Mouse (Mus musculus) midbrain, embryonic 14.5 days (tissue): Measurements from ENCODE around the gene Bloc1s4. TPM values are rescaled to one million over a fixed set of nuclear protein-coding genes. Genes with fewer than 3 reads are reported as not detected.

Source experiments
- ATAC-seq: fragments of 200-750 bp; cut with Nextera tagmentation; 2 replicates; pipeline ENCODE4 v1.8.0; 2017; ENCODE audit warnings: moderate number of reproducible peaks, moderate library complexity; ENCODE audit not compliant: low FRiP score, low TSS enrichment
- DNase-seq: peaks from one replicate; pipeline ENCODE4 v3.0.0-alpha.2; 2015
- H3K27ac ChIP-seq: fragments of 300-500 bp; sonication (generic); replicated peaks from 2 replicates; pipeline ENCODE4 v1.5.1; 2014; ENCODE audit warnings: mild to moderate bottlenecking, low read depth, low read length, moderate library complexity
- H3K27me3 ChIP-seq: fragments of 300-500 bp; sonication (generic); 2 replicates; pipeline ENCODE4 v1.6.1; 2014; ENCODE audit warnings: low read length, control low read depth, mixed read lengths; ENCODE audit not compliant: control insufficient read depth, insufficient read depth
- H3K36me3 ChIP-seq: fragments of 300-500 bp; sonication (generic); 2 replicates; pipeline ENCODE4 v1.6.1; 2014; ENCODE audit warnings: low read length, control low read depth; ENCODE audit not compliant: control insufficient read depth, insufficient read depth
- H3K4me1 ChIP-seq: fragments of 300-500 bp; sonication (generic); 2 replicates; pipeline ENCODE4 v1.6.1; 2014; ENCODE audit warnings: mild to moderate bottlenecking, antibody characterized with exemption, low read length, control low read depth; ENCODE audit not compliant: control insufficient read depth, insufficient read depth
- H3K4me2 ChIP-seq: fragments of 300-500 bp; sonication (generic); 2 replicates; pipeline ENCODE4 v1.6.1; 2014; ENCODE audit warnings: mild to moderate bottlenecking, low read length, moderate library complexity
- H3K4me3 ChIP-seq: fragments of 300-500 bp; sonication (generic); replicated peaks from 2 replicates; pipeline ENCODE4 v1.5.1; 2014; ENCODE audit warnings: low read depth, low read length
- H3K9ac ChIP-seq: fragments of 300-500 bp; sonication (generic); replicated peaks from 2 replicates; pipeline ENCODE4 v1.6.1; 2014; ENCODE audit warnings: mild to moderate bottlenecking, low read length, moderate library complexity
- H3K9me3 ChIP-seq: fragments of 300-500 bp; sonication (generic); 2 replicates; pipeline ENCODE4 v1.6.1; 2016; ENCODE audit warnings: low read length, control low read depth, mixed read lengths; ENCODE audit not compliant: control insufficient read depth
- WGBS: fragments of 180-500 bp; shearing (Covaris S2); extraction: QIAGEN DNeasy Blood & Tissue Kit; methylation state at CpG from one replicate; pipeline ENCODE4 v1.1.7; 2014; 5-methylcytosine and 5-hydroxymethylcytosine counted together
- polyA plus RNA-seq: library from polyadenylated mRNA; unstranded; fragments of >200 nt; fragmentation: Nextera tagmentation; extraction: Ambion mirVana; gene quantifications from 2 replicates; pipeline ENCODE4 v1.2.1, GENCODE M21; 2014

The Bloc1s4 gene
- polyA plus RNA-seq, 1 experiment from 2014 or later: 28.6 TPM

DNA sequence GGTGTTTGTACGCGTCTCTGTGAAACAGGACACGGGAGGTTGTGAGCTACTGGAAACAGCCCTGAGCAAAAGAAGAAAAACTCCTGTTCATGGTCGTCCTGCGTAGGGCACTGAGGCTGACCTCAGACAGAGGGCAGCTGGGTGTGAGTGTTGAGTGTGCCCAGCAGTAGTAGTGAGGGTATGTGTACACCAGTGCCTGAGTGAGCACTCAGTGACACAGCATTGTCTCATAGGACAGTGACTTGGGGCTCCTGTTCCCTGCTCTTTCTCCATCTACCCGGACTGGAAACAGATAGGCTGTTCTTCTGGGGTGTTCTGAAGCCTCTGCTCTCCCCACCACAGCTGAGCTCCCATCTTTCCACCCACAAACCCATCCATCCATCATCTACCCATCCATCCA, 13.3 kb downstream of the Bloc1s4 start:
- Histone ChIP-seq H3K4me2 (no peak overlapping the region), H3K27ac (no peak overlapping the region), H3K27me3 (no peaks in the 10 kb centered on the region), H3K4me3 (no peak overlapping the region), H3K9ac (no peak overlapping the region), H3K9me3 (no peaks in the 10 kb centered on the region), H3K4me1 (no peaks in the 10 kb centered on the region), H3K36me3 (no peaks in the 10 kb centered on the region)
- ATAC-seq (no peak), DNase-seq (no peak)
- 88% methylated on average over 6 of the region's 6 CpGs for WGBS

DNA sequence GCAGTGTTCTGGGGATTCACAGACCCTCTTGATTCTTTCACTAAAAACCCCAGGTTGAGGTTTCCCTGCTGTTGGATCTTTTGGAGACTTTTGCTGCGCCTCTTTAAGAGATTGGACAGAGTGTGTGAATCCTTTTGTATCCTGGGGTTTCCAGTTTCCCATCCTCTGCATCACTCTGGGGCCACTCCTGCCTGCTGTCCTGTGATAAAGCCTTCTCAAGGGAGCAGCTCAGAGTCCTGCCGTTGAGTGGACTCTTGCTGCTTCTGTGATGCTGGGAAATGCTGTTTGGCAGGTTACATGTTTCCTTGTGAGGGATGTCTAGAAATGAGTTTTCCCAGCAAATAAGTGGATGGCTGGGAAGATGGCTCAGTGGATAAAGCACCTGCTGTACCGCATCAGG, 15.0 kb downstream of the Bloc1s4 start:
- Histone ChIP-seq H3K4me1 (no peaks in the 10 kb centered on the region), H3K9ac (no peak overlapping the region), H3K4me3 (no peak overlapping the region), H3K27me3 (no peaks in the 10 kb centered on the region), H3K4me2 (no peak overlapping the region), H3K36me3 (no peaks in the 10 kb centered on the region), H3K27ac (no peak overlapping the region), H3K9me3 (no peaks in the 10 kb centered on the region)
- WGBS: 72% methylated on average over 3 of the region's 3 CpGs
- ATAC-seq: no peak
- DNase-seq: no peak

DNA sequence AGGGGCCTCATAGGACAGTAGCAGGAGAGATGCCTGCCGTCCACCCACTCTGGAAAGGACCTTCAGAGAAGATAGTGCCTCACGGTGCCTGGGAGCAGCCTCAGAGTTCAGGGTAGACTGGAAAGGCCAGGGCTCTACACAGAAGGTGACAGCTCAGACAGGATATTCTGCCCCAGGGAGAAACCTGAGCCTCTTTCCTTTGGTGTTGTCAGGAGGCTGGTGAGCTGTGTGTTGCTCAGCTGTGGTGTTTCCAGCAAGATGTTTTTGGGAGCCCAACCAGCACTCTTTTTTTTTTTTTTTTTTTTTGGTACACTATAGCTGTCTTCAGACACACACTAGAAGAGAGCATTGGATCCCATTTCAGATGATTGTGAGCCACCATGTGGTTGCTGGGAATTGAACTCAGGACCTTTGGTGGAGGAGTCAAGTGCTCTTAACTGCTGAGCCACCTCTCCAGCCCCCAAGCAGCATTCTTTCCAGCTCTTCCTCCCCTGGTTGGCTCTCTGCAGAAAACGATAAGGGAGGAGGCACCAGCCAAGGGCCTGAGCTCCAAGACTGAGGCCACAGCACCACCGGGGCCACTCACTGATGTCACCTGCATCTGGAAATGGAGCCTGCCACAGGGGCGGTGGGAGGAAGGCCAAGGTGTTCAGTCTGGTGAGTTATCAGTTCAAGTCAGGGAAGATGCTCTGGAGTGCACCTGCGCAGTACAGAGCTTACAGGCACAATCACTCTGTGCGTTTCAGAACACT, 16.4 kb downstream of the Bloc1s4 start:
- WGBS: 76% methylated on average over 7 of the region's 7 CpGs
- Histone ChIP-seq H3K9ac (no peak overlapping the region), H3K27me3 (no peaks in the 10 kb centered on the region), H3K4me3 (no peak overlapping the region), H3K9me3 (no peaks in the 10 kb centered on the region), H3K4me2 (no peak overlapping the region), H3K4me1 (no peaks in the 10 kb centered on the region), H3K27ac (no peak overlapping the region), H3K36me3 (no peaks in the 10 kb centered on the region)
- DNase-seq (no peak), ATAC-seq (no peak)

DNA sequence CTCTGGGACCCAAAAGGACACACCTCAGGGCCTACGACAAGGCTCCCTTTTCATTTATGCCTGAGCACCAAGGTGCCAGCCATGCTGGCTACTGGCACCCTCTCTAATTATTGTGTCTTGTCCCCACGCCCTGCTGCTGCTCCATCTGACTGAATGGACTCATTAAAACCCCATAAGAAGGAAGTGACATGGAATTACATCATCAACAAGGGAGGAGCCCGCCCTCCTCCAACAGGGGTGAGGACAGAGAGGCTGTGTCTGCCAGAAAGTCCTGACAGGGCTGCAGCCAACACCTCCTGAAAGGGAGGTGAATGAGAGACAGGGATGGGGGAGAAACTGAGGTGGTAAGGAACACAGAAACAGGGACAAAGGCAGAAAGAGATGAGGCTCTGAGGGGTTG, 17.8 kb downstream of the Bloc1s4 start:
- H3K4me2 ChIP-seq: no peak overlapping the region
- no peaks in the 10 kb centered on the region for H3K27me3 ChIP-seq
- 62% methylated on average over 3 of the region's 3 CpGs for WGBS
- H3K9ac ChIP-seq: no peak overlapping the region
- H3K27ac ChIP-seq: no peak overlapping the region
- no peaks in the 10 kb centered on the region for H3K9me3 ChIP-seq
- H3K4me3 ChIP-seq: no peak overlapping the region
- no peak for DNase-seq
- H3K4me1 ChIP-seq: no peaks in the 10 kb centered on the region
- no peak for ATAC-seq
- H3K36me3 ChIP-seq: no peaks in the 10 kb centered on the region

DNA sequence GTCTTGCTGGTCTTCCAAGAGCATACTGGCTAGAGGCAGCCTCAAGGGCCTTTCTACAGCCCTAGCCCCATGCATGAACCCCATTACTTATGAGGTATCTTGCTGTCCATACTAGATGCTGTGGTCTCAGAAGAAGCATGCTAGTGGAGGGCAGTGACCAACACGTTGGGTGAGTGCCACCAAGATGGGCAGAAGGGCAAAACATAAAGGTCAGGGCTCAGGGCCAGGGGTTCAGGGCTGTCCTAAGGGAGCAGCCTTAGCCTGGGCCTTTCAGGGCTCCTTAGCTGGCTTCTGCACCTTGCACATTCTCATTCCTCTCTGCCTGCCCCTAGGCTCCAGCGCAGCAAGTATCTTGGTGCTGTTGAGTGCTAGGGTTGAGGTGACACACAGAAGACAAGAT, 18.5 kb downstream of the Bloc1s4 start:
- no peak overlapping the region for H3K4me3 ChIP-seq
- DNase-seq (no peak), ATAC-seq (no peak)
- H3K27me3 ChIP-seq: no peaks in the 10 kb centered on the region
- no peak overlapping the region for H3K9ac ChIP-seq
- 87% methylated on average over 2 of the region's 2 CpGs for whole genome bisulfite sequencing
- H3K4me1 ChIP-seq: no peaks in the 10 kb centered on the region
- no peaks in the 10 kb centered on the region for H3K36me3 ChIP-seq
- H3K9me3 ChIP-seq: no peaks in the 10 kb centered on the region
- no peak overlapping the region for H3K27ac ChIP-seq
- no peak overlapping the region for H3K4me2 ChIP-seq

DNA sequence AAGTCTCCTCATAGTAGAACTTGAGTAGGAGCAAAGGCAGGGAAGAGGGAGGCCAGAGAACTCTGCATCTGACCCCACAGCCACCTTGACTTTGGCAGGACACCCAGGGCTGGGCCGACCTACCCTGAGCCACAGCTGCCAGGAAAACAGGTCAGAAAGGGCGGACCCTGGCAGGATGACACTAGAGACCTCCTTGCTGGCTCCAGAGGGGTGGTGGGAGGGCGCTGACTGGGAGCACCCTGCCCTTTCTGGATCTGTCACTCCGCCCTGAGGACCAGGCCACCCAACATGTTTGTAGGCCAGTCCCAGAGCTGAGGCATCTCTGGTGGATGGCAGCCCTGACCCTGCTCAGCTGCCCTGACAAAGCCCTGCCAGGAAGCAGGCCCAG, 19.4 kb downstream of the Bloc1s4 start:
- no peak for ATAC-seq
- Histone ChIP-seq H3K27me3 (no peaks in the 10 kb centered on the region), H3K4me1 (no peaks in the 10 kb centered on the region), H3K4me3 (no peak overlapping the region), H3K9me3 (no peaks in the 10 kb centered on the region), H3K36me3 (no peaks in the 10 kb centered on the region), H3K9ac (no peak overlapping the region), H3K27ac (no peak overlapping the region), H3K4me2 (no peak overlapping the region)
- 84% methylated on average over 4 of the region's 4 CpGs for WGBS
- DNase-seq: no peak

DNA sequence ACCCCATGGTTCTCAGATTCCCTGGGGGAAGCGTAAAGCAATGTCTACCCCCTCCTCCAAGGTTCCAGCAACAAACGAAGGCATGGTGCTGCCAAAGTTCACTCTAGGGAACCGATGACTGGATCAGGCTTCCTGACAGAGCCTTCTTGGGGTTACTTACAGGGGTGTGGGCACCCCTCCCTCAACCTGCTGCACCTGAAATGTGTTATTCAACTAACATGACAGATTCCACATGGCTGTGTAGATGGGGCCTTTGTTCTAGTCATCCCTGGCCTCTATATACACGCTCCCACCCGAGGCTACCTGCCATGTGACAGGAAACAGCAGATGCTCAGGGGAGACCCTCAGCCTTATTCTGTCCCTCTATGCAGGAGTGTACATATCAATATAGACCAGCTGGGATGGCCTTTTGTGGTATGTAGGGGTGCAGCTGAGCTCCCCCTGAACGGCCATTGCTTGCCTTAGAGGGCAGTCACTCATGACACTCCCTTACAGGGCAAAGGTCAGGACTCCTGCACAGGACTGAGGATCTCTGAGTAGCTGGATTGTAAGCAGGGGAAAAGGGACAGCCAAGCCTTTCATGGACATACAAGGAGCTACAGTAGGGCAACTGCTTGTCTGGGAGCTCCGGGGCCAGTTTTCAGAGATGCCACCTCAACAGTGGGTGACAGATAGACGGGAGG, 19.9 kb downstream of the Bloc1s4 start:
- H3K27ac ChIP-seq: no peak overlapping the region
- DNase-seq (no peak), ATAC-seq (no peak)
- no peaks in the 10 kb centered on the region for H3K27me3 ChIP-seq
- H3K4me3 ChIP-seq: no peak overlapping the region
- no peaks in the 10 kb centered on the region for H3K9me3 ChIP-seq
- WGBS: 79% methylated on average over 8 of the region's 8 CpGs
- H3K36me3 ChIP-seq: no peaks in the 10 kb centered on the region
- no peak overlapping the region for H3K9ac ChIP-seq
- H3K4me1 ChIP-seq: no peaks in the 10 kb centered on the region
- H3K4me2 ChIP-seq: no peak overlapping the region

DNA sequence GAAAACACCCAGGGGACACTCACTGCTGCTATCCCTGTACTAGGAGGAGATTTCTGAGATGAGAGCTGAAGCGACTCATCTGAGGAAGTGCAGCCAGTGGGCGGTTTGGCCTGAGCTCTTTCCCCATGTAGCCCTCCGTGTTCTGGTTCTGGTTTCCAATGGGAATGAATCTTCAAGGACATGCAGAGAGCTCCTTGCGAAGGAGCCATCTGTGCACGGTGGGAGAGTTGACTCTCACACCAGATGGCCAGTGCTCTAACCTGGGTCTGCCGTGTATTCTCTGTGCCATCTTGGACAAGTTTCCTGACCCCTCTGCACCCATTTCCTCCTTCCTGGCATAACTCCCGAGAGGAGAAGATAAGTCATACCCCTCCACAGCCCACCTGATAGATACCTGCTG, 20.7 kb downstream of the Bloc1s4 start:
- Histone ChIP-seq H3K36me3 (no peaks in the 10 kb centered on the region), H3K27ac (no peak overlapping the region), H3K4me3 (no peak overlapping the region), H3K9me3 (no peaks in the 10 kb centered on the region), H3K4me1 (no peaks in the 10 kb centered on the region), H3K9ac (no peak overlapping the region), H3K4me2 (no peak overlapping the region), H3K27me3 (no peaks in the 10 kb centered on the region)
- DNase-seq: no peak
- ATAC-seq: no peak
- 82% methylated on average over 7 of the region's 7 CpGs for WGBS

DNA sequence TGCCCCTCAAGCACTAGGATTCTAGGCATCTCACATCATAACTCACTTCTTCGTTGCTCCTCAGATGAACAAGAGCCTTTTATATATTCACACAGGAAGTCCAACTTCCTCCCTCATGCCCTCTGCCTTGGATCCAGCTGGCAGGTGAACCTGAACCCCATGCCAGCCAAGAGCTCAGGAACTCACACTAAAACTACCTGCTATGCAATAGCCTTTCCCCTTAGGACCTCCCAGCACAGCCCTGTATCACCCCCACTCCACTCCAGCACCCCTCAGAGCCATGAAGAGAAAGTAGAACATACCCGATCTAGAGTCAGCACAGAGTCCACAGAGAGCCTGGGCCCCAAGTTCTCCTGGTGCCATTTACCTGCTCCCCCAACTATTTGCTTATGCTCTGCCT, 21.3 kb downstream of the Bloc1s4 start:
- Histone ChIP-seq H3K36me3 (no peaks in the 10 kb centered on the region), H3K27ac (no peak overlapping the region), H3K27me3 (no peaks in the 10 kb centered on the region), H3K9me3 (no peaks in the 10 kb centered on the region), H3K9ac (no peak overlapping the region), H3K4me1 (no peaks in the 10 kb centered on the region), H3K4me3 (no peak overlapping the region), H3K4me2 (no peak overlapping the region)
- 73% methylated on average over 2 of the region's 2 CpGs for WGBS
- no peak for DNase-seq
- no peak for ATAC-seq
